Mouse (Mus musculus): ENCODE data around the gene App. TPM values are rescaled to one million over a fixed set of nuclear protein-coding genes. Genes with fewer than 3 reads are reported as not detected.

App gene
- polyA plus RNA-seq, 1 experiment = 59.8 TPM

GRCm38 (mm10) chr16:84911477-84912165, 261.9 kb downstream of the App start:
- H3K4me3 ChIP-seq (ENCODE audit: control insufficient read depth, insufficient read depth, low read length) = no peak overlapping the region
- no peaks in the 10 kb centered on the region for H3K27me3 ChIP-seq (ENCODE audit: control insufficient read depth, insufficient read depth, low read length)
- H3K27ac ChIP-seq (ENCODE audit: control insufficient read depth, insufficient read depth, low read length) = no peak overlapping the region
- no peaks in the 10 kb centered on the region for H3K36me3 ChIP-seq (ENCODE audit: control insufficient read depth, insufficient read depth, low read length)
- 91% methylated on average over 8 of the region's 8 CpGs for WGBS
- TF ChIP-seq POLR2A (IDR thresholded peaks at IDR 0.05; ENCODE audit: control insufficient read depth, extremely low read depth, insufficient read depth, low read length, poor library complexity) (no peak), CTCF (IDR thresholded peaks at IDR 0.05; ENCODE audit: borderline replicate concordance, control insufficient read depth, extremely low read depth, insufficient read depth, low read length, poor library complexity) (no peak)
- no peaks in the 10 kb centered on the region for H3K4me1 ChIP-seq (replicated peaks; ENCODE audit: control insufficient read depth, insufficient read depth, low read length)
- DNase-seq = no peak

- Histone ChIP-seq H3K4me3 (ENCODE audit: control insufficient read depth, insufficient read depth, low read length) (no peak overlapping the region), H3K27ac (ENCODE audit: control insufficient read depth, insufficient read depth, low read length) (no peak overlapping the region), H3K27me3 (ENCODE audit: control insufficient read depth, insufficient read depth, low read length) (no peaks in the 10 kb centered on the region), H3K4me1 (replicated peaks; ENCODE audit: control insufficient read depth, insufficient read depth, low read length) (no peaks in the 10 kb centered on the region), H3K36me3 (ENCODE audit: control insufficient read depth, insufficient read depth, low read length) (no peaks in the 10 kb centered on the region)
- DNase-seq = no peak
- TF ChIP-seq POLR2A (IDR thresholded peaks at IDR 0.05; ENCODE audit: control insufficient read depth, extremely low read depth, insufficient read depth, low read length, poor library complexity) (no peak), CTCF (IDR thresholded peaks at IDR 0.05; ENCODE audit: borderline replicate concordance, control insufficient read depth, extremely low read depth, insufficient read depth, low read length, poor library complexity) (no peak)
- WGBS = 89% methylated on average over 4 of the region's 4 CpGs
Measured at GRCm38 (mm10) chr16:84902995-84903394, 270.6 kb downstream of the App start.

All from thymus, adult 2 months (tissue).